In the genomic region with DNA sequence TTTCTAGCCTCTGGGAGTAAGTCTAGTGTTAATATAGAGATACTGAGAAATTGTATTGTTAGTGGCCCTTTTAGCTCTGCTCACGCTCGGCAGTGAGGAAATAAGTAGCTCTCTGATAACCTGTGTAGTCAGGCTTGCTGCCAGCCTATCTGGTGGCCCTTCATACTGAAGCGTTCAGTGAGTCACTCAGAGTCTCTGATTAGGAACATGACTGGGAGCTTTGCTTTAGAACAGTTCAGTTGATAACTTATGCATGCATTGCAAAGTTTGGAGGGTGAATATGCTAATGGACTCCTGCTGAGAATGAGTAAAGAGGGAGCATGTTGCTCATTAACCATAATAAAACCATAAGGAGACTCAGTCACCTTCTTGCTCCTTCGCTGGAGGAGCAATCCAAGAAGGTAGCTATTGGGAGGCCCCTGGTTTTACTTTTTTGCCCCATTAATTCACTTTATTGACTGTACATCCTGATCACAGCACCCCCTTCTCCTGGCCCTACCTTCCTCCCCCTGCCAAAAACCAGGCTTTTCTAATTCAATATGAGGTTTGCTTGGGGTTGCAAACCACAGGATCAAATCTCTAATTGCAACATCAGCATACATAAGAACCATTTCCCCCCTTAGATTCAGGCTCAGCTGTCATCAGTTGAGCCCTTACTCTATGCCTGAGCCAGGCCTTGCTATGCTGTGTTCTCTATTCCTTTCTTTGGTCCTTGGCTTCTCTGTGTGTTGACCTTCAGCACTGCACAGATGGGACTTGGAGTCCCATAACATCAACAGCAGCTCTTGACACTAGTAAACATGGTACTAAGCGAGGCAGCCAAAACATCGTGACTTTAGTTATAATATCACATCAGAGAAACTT, we compare ENCODE assay signal across 13 mouse cellular contexts.
DNase-seq lines count a peak whose midpoint lies in the region; ATAC-seq and TF ChIP-seq lines count a peak whose summit lies in the region.
"Had no signal": no experiment of that assay in that cellular context is flagged by ENCODE, and none has a peak within 500 bp of the region (broad histone marks: within the 10 kb centered on the region; RNA-seq: fewer than 3 reads in every experiment).

No protein-coding gene starts in this region.

- H3K9me3 ChIP-seq in heart, embryonic 16.5 days (replicated peaks; ENCODE audit: control insufficient read depth, low read length) = no peaks in the 10 kb centered on the region
- no peaks in the 10 kb centered on the region for H3K9me3 ChIP-seq in heart, embryonic 12.5 days (replicated peaks)
- no peaks in the 10 kb centered on the region for H3K9me3 ChIP-seq in forebrain, embryonic 16.5 days (ENCODE audit: control insufficient read depth, low read length)
- H3K9me3 ChIP-seq in kidney, postnatal 0 days (replicated peaks; ENCODE audit: low read length) = no peaks in the 10 kb centered on the region
- H3K9me3 ChIP-seq: limb, embryonic 15.5 days; midbrain, embryonic 13.5 days had no signal

- no peak for TF ChIP-seq CTCF in kidney, postnatal 0 days (IDR thresholded peaks at IDR 0.05; ENCODE audit: low read depth)

- DNase-seq in ZHBTc4 (ENCODE audit: low read depth, low spot score) = peak; percentile 4
- DNase-seq in kidney, postnatal 0 days (ENCODE audit: low spot score) = peak; percentile 8
- DNase-seq in neural tube, embryonic 10.5 days (ENCODE audit: extremely low spot score, low spot score) = no peak
- DNase-seq in embryo, embryonic 11 days = no peak
- DNase-seq: adrenal gland, postnatal 25 days had no signal

- no peaks in the 10 kb centered on the region for H3K27me3 ChIP-seq in heart, embryonic 16.5 days (ENCODE audit: control insufficient read depth, insufficient read depth, low read length)
- no peaks in the 10 kb centered on the region for H3K27me3 ChIP-seq in heart, embryonic 12.5 days (replicated peaks)
- no peaks in the 10 kb centered on the region for H3K27me3 ChIP-seq in forebrain, embryonic 16.5 days (replicated peaks; ENCODE audit: control insufficient read depth, insufficient read depth, low read length)
- no peaks in the 10 kb centered on the region for H3K27me3 ChIP-seq in kidney, postnatal 0 days (ENCODE audit: insufficient read depth, low read length)
- H3K27me3 ChIP-seq: limb, embryonic 15.5 days; midbrain, embryonic 13.5 days had no signal

- no peak overlapping the region for H3K4me3 ChIP-seq in heart, embryonic 16.5 days (ENCODE audit: low read length)
- no peak overlapping the region for H3K4me3 ChIP-seq in heart, embryonic 12.5 days
- H3K4me3 ChIP-seq in forebrain, embryonic 16.5 days (replicated peaks; ENCODE audit: low read length) = no peak overlapping the region
- no peak overlapping the region for H3K4me3 ChIP-seq in kidney, postnatal 0 days (replicated peaks; ENCODE audit: low read depth, low read length)
- H3K4me3 ChIP-seq: heart, adult 2 months; left cerebral cortex, adult 2 months; limb, embryonic 15.5 days; midbrain, embryonic 13.5 days had no signal

- peak overlapping the region; percentile 31; the same call in 1 of the 2 replicates for H3K27ac ChIP-seq in heart, embryonic 16.5 days (ENCODE audit: low read length)
- H3K27ac ChIP-seq in heart, embryonic 12.5 days (ENCODE audit: poor library complexity, severe bottlenecking) = no peak overlapping the region
- H3K27ac ChIP-seq in forebrain, embryonic 16.5 days (ENCODE audit: low read length) = no peak overlapping the region
- no peak overlapping the region for H3K27ac ChIP-seq in kidney, postnatal 0 days
- H3K27ac ChIP-seq: heart, adult 2 months; left cerebral cortex, adult 2 months; limb, embryonic 15.5 days; midbrain, embryonic 13.5 days had no signal

- no peaks in the 10 kb centered on the region for H3K36me3 ChIP-seq in heart, embryonic 16.5 days (ENCODE audit: control insufficient read depth, insufficient read depth)
- no peaks in the 10 kb centered on the region for H3K36me3 ChIP-seq in heart, embryonic 12.5 days
- H3K36me3 ChIP-seq in forebrain, embryonic 16.5 days (ENCODE audit: control insufficient read depth, insufficient read depth) = no peaks in the 10 kb centered on the region
- H3K36me3 ChIP-seq in kidney, postnatal 0 days (ENCODE audit: insufficient read depth, low read length) = no peaks in the 10 kb centered on the region
- H3K36me3 ChIP-seq: limb, embryonic 15.5 days; midbrain, embryonic 13.5 days had no signal

- ATAC-seq in heart, embryonic 16.5 days (replicated peaks; ENCODE audit: extremely low read depth, insufficient read depth, low FRiP score) = peak; percentile 88
- no peak for ATAC-seq in heart, embryonic 12.5 days (ENCODE audit: insufficient number of reproducible peaks, low FRiP score)
- ATAC-seq in forebrain, embryonic 16.5 days = peak; percentile 86
- ATAC-seq in kidney, postnatal 0 days (replicated peaks; ENCODE audit: low FRiP score, low read depth) = no peak
- ATAC-seq: lung, postnatal 0 days; midbrain, embryonic 13.5 days had no signal

- no peak overlapping the region for H3K4me2 ChIP-seq in heart, embryonic 16.5 days (ENCODE audit: low read depth, low read length)
- H3K4me2 ChIP-seq in heart, embryonic 12.5 days = no peak overlapping the region
- H3K4me2 ChIP-seq in forebrain, embryonic 16.5 days (ENCODE audit: low read length) = no peak overlapping the region
- H3K4me2 ChIP-seq in kidney, postnatal 0 days (ENCODE audit: low read length) = no peak overlapping the region
- H3K4me2 ChIP-seq: limb, embryonic 15.5 days; midbrain, embryonic 13.5 days had no signal

- 55% methylated on average over 6 of the region's 6 CpGs for WGBS in heart, embryonic 16.5 days
- 47% methylated on average over 6 of the region's 6 CpGs for WGBS in heart, embryonic 12.5 days
- 35% methylated on average over 6 of the region's 6 CpGs for WGBS in forebrain, embryonic 16.5 days
- 70% methylated on average over 6 of the region's 6 CpGs for WGBS in kidney, postnatal 0 days

- no peak overlapping the region for H3K9ac ChIP-seq in heart, embryonic 16.5 days (ENCODE audit: low read length)
- H3K9ac ChIP-seq in heart, embryonic 12.5 days = no peak overlapping the region
- no peak overlapping the region for H3K9ac ChIP-seq in forebrain, embryonic 16.5 days (replicated peaks; ENCODE audit: low read depth, low read length)
- H3K9ac ChIP-seq in kidney, postnatal 0 days (ENCODE audit: low read depth, low read length) = no peak overlapping the region
- H3K9ac ChIP-seq: limb, embryonic 15.5 days; midbrain, embryonic 13.5 days had no signal

- H3K4me1 ChIP-seq in heart, embryonic 16.5 days (ENCODE audit: control insufficient read depth, insufficient read depth, low read length) = peaks cover 10% of the 10 kb centered on the region
- 0 out of 2 replicates have a peak, but pooled peaks cover 4% of the 10 kb centered on the region for H3K4me1 ChIP-seq in heart, embryonic 12.5 days (replicated peaks)
- H3K4me1 ChIP-seq in forebrain, embryonic 16.5 days (replicated peaks; ENCODE audit: control insufficient read depth, insufficient read depth, low read length) = peaks cover 11% of the 10 kb centered on the region
- no peaks in the 10 kb centered on the region for H3K4me1 ChIP-seq in kidney, postnatal 0 days (replicated peaks; ENCODE audit: insufficient read depth, low read length)
- H3K4me1 ChIP-seq: limb, embryonic 15.5 days; midbrain, embryonic 13.5 days had no signal

Comparison
In these comparisons a context has a peak if more than half of its experiments do, and no peak if none do; other contexts are left out.
1. ATAC-seq: peak in heart, embryonic 16.5 days (single experiment) and forebrain, embryonic 16.5 days (single experiment); none in heart, embryonic 12.5 days (single experiment) and kidney, postnatal 0 days (single experiment).
2. DNase-seq: peak in ZHBTc4 (single experiment) and kidney, postnatal 0 days (single experiment); none in neural tube, embryonic 10.5 days (single experiment) and embryo, embryonic 11 days (single experiment).